Mouse (Mus musculus) limb, embryonic 12.5 days (tissue): ENCODE data around the gene Kifc1. TPM values are rescaled to one million over a fixed set of nuclear protein-coding genes. Genes with fewer than 3 reads are reported as not detected.
A peak's percentile ranks its signal among the peaks of the same experiment; 100 is the strongest.

Experiments
- ATAC-seq: fragments of 200-750 bp; cut with Nextera tagmentation; 2 replicates; pipeline ENCODE4 v1.8.0; 2017; ENCODE audit warnings: low read depth, moderate TSS enrichment; ENCODE audit not compliant: insufficient number of reproducible peaks, insufficient read depth, low FRiP score, low TSS enrichment
- H3K27ac ChIP-seq: fragments of 300-500 bp; sonication (generic); 2 replicates; pipeline ENCODE4 v1.5.1; 2016; ENCODE audit warnings: mild to moderate bottlenecking, moderate library complexity
- H3K27me3 ChIP-seq: fragments of 300-500 bp; sonication (generic); 2 replicates; pipeline ENCODE4 v1.6.1; 2016; ENCODE audit warnings: mild to moderate bottlenecking, moderate library complexity
- H3K36me3 ChIP-seq: fragments of 300-500 bp; sonication (generic); 2 replicates; pipeline ENCODE4 v1.6.1; 2016; ENCODE audit warnings: mild to moderate bottlenecking, moderate library complexity
- H3K4me1 ChIP-seq: fragments of 300-500 bp; sonication (generic); replicated peaks from 2 replicates; pipeline ENCODE4 v1.6.1; 2016
- H3K4me2 ChIP-seq: fragments of 300-500 bp; sonication (generic); 2 replicates; pipeline ENCODE4 v1.6.1; 2016; ENCODE audit warnings: mild to moderate bottlenecking, moderate library complexity
- H3K4me3 ChIP-seq: fragments of 300-500 bp; sonication (generic); replicated peaks from 2 replicates; pipeline ENCODE4 v1.5.1; 2016; ENCODE audit warnings: mild to moderate bottlenecking
- H3K9ac ChIP-seq: fragments of 300-500 bp; sonication (generic); replicated peaks from 2 replicates; pipeline ENCODE4 v1.6.1; 2016; ENCODE audit warnings: mild to moderate bottlenecking, moderate library complexity
- H3K9me3 ChIP-seq: fragments of 300-500 bp; sonication (generic); 2 replicates; pipeline ENCODE4 v1.6.1; 2016; ENCODE audit warnings: mild to moderate bottlenecking, moderate library complexity
- WGBS: fragments of 180-500 bp; shearing (Covaris S2); methylation state at CpG from one replicate; pipeline ENCODE4 v1.1.7; 2016; 5-methylcytosine and 5-hydroxymethylcytosine counted together
- polyA plus RNA-seq: library from polyadenylated mRNA; unstranded; fragments of >200 nt; fragmentation: Nextera tagmentation; extraction: Ambion mirVana; gene quantifications from 2 replicates; pipeline ENCODE4 v1.2.1, GENCODE M21; 2016

Kifc1 gene
- polyA plus RNA-seq, 1 experiment from 2014 or later, result 7.6 TPM

- WGBS, result 63% methylated on average over 21 of the region's 21 CpGs
- H3K27ac ChIP-seq, result no peak overlapping the region
- peak overlapping the region; percentile 74 for H3K9ac ChIP-seq
- H3K36me3 ChIP-seq, result peaks cover 45% of the 10 kb centered on the region
- ATAC-seq, result no peak
- no peaks in the 10 kb centered on the region for H3K27me3 ChIP-seq
- no peaks in the 10 kb centered on the region for H3K9me3 ChIP-seq
- peaks cover 18% of the 10 kb centered on the region for H3K4me1 ChIP-seq
- H3K4me3 ChIP-seq, result peak overlapping the region; percentile 73
- H3K4me2 ChIP-seq, result peak overlapping the region; percentile 88
Measured at GRCm38 (mm10) chr17:33928251-33928947, 37.9 kb upstream of the Kifc1 start.

DNA sequence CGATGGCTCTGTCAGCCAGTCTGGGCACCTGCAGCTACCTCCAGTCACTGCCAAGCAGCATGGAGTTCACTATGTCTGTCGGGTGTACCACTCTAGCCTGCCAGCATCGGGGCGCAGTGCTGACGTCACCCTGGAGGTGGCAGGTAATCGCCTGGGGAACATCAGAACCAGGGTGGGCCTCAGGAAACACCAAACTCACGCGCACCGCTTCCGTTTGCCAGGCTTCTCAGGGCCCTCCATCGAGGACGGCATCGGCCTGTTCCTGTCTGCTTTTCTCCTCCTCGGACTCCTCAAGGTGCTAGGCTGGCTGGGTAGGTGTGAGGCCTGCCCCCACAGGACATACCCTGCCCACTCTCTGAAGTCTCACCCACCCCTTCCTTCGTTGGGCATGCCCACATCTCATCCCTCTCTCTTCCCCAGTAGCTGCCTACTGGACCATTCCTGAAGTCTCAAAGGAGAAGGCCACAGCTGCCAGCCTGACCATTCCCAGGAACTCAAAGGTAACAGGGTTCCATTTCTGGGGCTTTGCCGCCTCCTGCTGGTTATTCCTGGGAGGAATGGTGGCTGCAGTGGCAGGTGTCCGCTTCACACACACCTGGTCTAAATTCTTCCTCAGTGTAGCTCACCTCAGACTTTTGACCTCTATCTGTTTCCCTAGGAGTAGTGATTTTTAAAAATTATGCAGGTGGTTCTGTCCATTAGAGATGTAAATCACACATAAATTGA, 35.9 kb upstream of the Kifc1 start:
- H3K4me1 ChIP-seq, result peaks cover 15% of the 10 kb centered on the region
- H3K4me3 ChIP-seq, result no peak overlapping the region
- H3K4me2 ChIP-seq, result no peak overlapping the region
- ATAC-seq, result no peak
- 79% methylated on average over 17 of the region's 17 CpGs for WGBS
- no peaks in the 10 kb centered on the region for H3K9me3 ChIP-seq
- H3K27me3 ChIP-seq, result no peaks in the 10 kb centered on the region
- no peak overlapping the region for H3K9ac ChIP-seq
- peaks cover 29% of the 10 kb centered on the region for H3K36me3 ChIP-seq
- H3K27ac ChIP-seq, result no peak overlapping the region

DNA sequence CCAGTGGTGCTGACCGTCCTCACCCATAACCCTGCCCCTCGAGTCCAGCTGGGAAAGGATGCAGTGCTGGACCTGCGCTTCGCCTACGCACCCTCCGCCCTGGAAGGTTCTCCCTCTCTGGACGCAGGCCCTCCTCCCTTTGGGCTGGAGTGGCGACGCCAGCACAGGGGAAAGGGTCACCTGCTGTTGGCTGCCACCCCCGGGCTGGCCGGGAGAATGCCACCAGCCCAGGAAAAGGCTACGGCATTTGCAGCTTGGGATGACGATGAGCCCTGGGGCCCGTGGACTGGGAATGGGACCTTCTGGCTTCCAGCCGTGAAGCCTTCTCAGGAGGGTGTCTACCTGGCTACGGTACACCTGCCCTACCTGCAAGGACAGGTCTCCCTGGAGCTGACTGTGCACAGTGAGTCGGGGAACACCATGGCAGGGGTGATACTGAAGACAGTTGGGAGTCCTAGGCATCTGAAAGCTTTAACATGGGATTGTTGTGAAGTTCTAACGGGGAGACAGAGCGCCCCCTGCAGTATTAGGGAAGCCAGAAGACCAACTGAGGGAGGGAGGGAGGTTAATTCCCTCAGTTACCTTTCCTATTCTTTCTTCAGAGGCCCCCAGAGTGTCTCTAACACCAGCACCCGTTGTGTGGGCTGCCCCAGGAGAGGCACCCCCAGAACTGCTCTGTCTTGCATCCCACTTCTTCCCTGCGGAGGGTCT, 35.1 kb upstream of the Kifc1 start:
- Histone ChIP-seq H3K4me3 (no peak overlapping the region), H3K9me3 (no peaks in the 10 kb centered on the region), H3K36me3 (peaks cover 29% of the 10 kb centered on the region), H3K27me3 (no peaks in the 10 kb centered on the region), H3K4me2 (no peak overlapping the region), H3K27ac (no peak overlapping the region), H3K4me1 (peaks cover 9% of the 10 kb centered on the region), H3K9ac (no peak overlapping the region)
- 81% methylated on average over 21 of the region's 21 CpGs for WGBS
- ATAC-seq, result no peak

DNA sequence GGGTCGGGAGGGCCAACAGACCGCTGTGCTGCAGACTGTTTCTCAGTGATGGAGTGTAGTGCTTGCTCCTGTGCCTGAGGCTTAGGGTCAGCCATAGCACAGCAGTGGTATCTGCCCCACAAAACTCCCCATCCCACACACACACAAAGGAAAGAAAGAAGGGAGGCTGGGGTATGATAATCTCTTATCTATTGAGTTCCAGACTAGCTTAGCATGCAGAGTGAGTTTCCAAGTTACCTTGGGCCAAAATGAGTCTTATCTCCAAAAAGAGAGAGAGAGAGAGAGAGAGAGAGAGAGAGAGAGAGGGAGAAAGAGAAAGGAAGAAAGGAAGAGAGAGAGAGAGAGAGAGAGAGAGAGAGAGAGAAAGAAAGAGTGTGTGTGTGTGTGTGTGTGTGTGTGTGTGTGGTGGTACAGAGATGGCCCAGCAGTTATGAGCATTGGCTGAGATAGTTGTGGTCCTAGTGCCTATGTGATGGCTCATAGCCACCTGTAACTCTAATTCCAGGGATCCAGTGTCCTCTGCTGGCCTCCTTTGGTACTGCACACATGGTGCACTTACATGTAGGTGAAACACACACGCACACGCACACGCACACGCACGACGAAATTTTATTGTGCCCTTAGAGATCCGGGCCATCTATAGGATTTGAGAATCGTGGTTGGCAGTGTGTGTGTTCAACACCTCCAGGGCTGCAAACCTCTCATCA, 34.3 kb upstream of the Kifc1 start:
- ATAC-seq, result no peak
- no peak overlapping the region for H3K4me2 ChIP-seq
- H3K9ac ChIP-seq, result no peak overlapping the region
- WGBS, result 83% methylated on average over 10 of the region's 10 CpGs
- H3K27ac ChIP-seq, result no peak overlapping the region
- H3K9me3 ChIP-seq, result no peaks in the 10 kb centered on the region
- H3K4me3 ChIP-seq, result no peak overlapping the region
- H3K27me3 ChIP-seq, result no peaks in the 10 kb centered on the region
- H3K36me3 ChIP-seq, result peaks cover 29% of the 10 kb centered on the region
- peaks cover 14% of the 10 kb centered on the region for H3K4me1 ChIP-seq

DNA sequence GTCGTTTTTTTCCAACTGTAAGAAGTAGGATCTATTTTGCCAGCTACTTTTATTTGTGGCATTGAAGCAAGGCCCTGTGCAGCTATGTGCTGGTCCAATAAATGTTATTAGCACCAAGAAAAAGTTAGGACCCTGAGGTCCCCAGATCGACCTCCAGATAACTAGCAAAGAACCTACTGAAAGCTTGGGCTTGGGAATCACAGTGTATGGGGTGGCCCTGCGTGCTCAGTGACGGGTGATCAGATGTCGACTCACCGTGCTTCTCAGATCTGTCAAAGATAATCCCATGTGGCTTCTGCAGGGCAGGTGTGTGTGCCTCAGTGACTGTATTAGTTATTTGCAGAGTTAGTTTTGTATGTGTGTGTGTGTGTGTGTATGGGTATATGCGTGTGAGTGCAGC, 30.9 kb upstream of the Kifc1 start:
- Histone ChIP-seq H3K9ac (no peak overlapping the region), H3K4me3 (peak overlapping the region; percentile 63; the same call in 1 of the 2 replicates), H3K27ac (no peak overlapping the region), H3K27me3 (no peaks in the 10 kb centered on the region), H3K4me1 (peaks cover 27% of the 10 kb centered on the region), H3K9me3 (no peaks in the 10 kb centered on the region), H3K4me2 (0 out of 2 replicates have a peak overlapping the region, but pooled peaks have one; percentile 98), H3K36me3 (peaks cover 32% of the 10 kb centered on the region)
- WGBS, result 89% methylated on average over 7 of the region's 7 CpGs
- no peak for ATAC-seq

- Histone ChIP-seq H3K4me2 (peak overlapping the region; percentile 98), H3K9me3 (no peaks in the 10 kb centered on the region), H3K4me1 (peaks cover 28% of the 10 kb centered on the region), H3K27me3 (no peaks in the 10 kb centered on the region), H3K27ac (peak overlapping the region; percentile 76), H3K4me3 (peak overlapping the region; percentile 63), H3K9ac (peak overlapping the region; percentile 77), H3K36me3 (peaks cover 23% of the 10 kb centered on the region)
- 0 out of 2 replicates have a peak, but pooled peaks have one; percentile 10 for ATAC-seq
- WGBS, result under 1% methylated on average over 36 of the region's 36 CpGs
Measured at GRCm38 (mm10) chr17:33920282-33921097, 30.0 kb upstream of the Kifc1 start.

- peak overlapping the region; percentile 77 for H3K9ac ChIP-seq
- peak overlapping the region; percentile 76 for H3K27ac ChIP-seq
- peak overlapping the region; percentile 63 for H3K4me3 ChIP-seq
- H3K4me2 ChIP-seq, result peak overlapping the region; percentile 98
- H3K9me3 ChIP-seq, result no peaks in the 10 kb centered on the region
- H3K27me3 ChIP-seq, result no peaks in the 10 kb centered on the region
- ATAC-seq, result no peak
- peaks cover 22% of the 10 kb centered on the region for H3K36me3 ChIP-seq
- peaks cover 37% of the 10 kb centered on the region for H3K4me1 ChIP-seq
- under 1% methylated on average over 51 of the region's 52 CpGs for WGBS
Measured at GRCm38 (mm10) chr17:33919351-33920281, 29.2 kb upstream of the Kifc1 start.

- peak overlapping the region; percentile 63 for H3K4me3 ChIP-seq
- H3K27me3 ChIP-seq, result no peaks in the 10 kb centered on the region
- peaks cover 42% of the 10 kb centered on the region for H3K4me1 ChIP-seq
- peak overlapping the region; percentile 98 for H3K4me2 ChIP-seq
- no peak overlapping the region for H3K9ac ChIP-seq
- WGBS, result 62% methylated on average over 37 of the region's 37 CpGs
- H3K27ac ChIP-seq, result peak overlapping the region; percentile 76; the same call in 1 of the 2 replicates
- peaks cover 32% of the 10 kb centered on the region for H3K36me3 ChIP-seq
- H3K9me3 ChIP-seq, result no peaks in the 10 kb centered on the region
- no peak for ATAC-seq
Measured at GRCm38 (mm10) chr17:33918293-33919203, 28.1 kb upstream of the Kifc1 start.
